Mouse (Mus musculus) heart, embryonic 12.5 days (tissue): ENCODE results near the gene Foxo6. TPM values are rescaled to one million over a fixed set of nuclear protein-coding genes. Genes with fewer than 3 reads are reported as not detected.

ENCODE experiments used
- ATAC-seq: fragments of 200-750 bp; cut with Nextera tagmentation; 2 replicates; pipeline ENCODE4 v1.8.0; 2017; ENCODE audit warnings: moderate TSS enrichment, moderate library complexity; ENCODE audit not compliant: insufficient number of reproducible peaks, low FRiP score
- H3K27ac ChIP-seq: fragments of 300-500 bp; sonication (generic); 2 replicates; pipeline ENCODE4 v1.5.1; 2016; ENCODE audit warnings: mild to moderate bottlenecking, moderate library complexity; ENCODE audit not compliant: poor library complexity, severe bottlenecking
- H3K27me3 ChIP-seq: fragments of 300-500 bp; sonication (generic); replicated peaks from 2 replicates; pipeline ENCODE4 v1.6.1; 2016; ENCODE audit warnings: mild to moderate bottlenecking, moderate library complexity
- H3K36me3 ChIP-seq: fragments of 300-500 bp; sonication (generic); 2 replicates; pipeline ENCODE4 v1.6.1; 2016; ENCODE audit warnings: mild to moderate bottlenecking, moderate library complexity
- H3K4me1 ChIP-seq: fragments of 300-500 bp; sonication (generic); replicated peaks from 2 replicates; pipeline ENCODE4 v1.6.1; 2016; ENCODE audit warnings: mild to moderate bottlenecking
- H3K4me2 ChIP-seq: fragments of 300-500 bp; sonication (generic); 2 replicates; pipeline ENCODE4 v1.6.1; 2016; ENCODE audit warnings: mild to moderate bottlenecking, moderate library complexity
- H3K4me3 ChIP-seq: fragments of 300-500 bp; sonication (generic); 2 replicates; pipeline ENCODE4 v1.5.1; 2016; ENCODE audit warnings: mild to moderate bottlenecking
- H3K9ac ChIP-seq: fragments of 300-500 bp; sonication (generic); 2 replicates; pipeline ENCODE4 v1.6.1; 2016; ENCODE audit warnings: mild to moderate bottlenecking, moderate library complexity
- H3K9me3 ChIP-seq: fragments of 300-500 bp; sonication (generic); replicated peaks from 2 replicates; pipeline ENCODE4 v1.6.1; 2016; ENCODE audit warnings: mild to moderate bottlenecking, moderate library complexity
- WGBS: fragments of 180-500 bp; shearing (Covaris S2); methylation state at CpG from one replicate; pipeline ENCODE4 v1.1.7; 2016; 5-methylcytosine and 5-hydroxymethylcytosine counted together
- polyA plus RNA-seq: library from polyadenylated mRNA; unstranded; fragments of >200 nt; fragmentation: Nextera tagmentation; extraction: Ambion mirVana; gene quantifications from 2 replicates; pipeline ENCODE4 v1.2.1, GENCODE M21; 2016

Foxo6 gene
- polyA plus RNA-seq, 1 experiment from 2014 or later: 0.08 TPM

DNA sequence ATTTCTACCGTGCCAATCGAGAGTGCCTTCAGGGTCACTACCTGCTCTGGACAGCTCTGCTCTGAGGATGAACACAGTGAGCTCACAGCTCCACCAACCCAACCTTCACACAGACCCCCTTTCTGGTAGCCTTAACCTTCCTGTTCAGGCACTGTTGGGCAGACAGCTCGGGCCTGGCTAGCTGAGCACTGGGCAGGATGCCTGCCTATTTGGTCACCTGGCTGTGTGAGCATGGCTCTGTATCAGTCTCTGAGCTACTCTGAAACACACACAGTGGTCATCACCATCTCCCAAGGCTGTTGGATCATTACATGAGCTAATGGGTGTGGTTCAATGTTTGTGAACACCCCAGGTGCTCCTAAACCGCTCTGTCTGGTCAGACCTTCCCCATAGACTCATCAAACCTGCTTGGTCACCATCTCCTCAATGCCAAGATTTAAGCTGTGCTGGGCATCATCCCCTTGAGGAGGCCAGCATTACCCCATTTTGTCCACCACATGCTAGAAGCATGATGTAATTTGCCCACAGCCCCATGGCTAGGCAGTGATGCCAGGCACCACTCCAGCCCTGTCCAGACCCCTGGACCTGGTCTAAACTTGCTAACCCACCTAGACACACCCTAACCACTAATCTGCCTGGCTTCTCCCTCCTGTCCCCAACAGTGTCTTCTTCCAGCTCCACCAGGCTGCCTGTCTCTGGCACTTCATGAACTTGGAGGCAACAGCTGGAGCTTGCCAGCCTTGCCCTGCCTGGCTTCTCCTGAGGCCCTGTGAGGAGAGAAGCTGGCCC lies 16.8 kb downstream of the Foxo6 start:
- no peak overlapping the region for H3K9ac ChIP-seq
- 78% methylated on average over 4 of the region's 4 CpGs for whole genome bisulfite sequencing
- no peaks in the 10 kb centered on the region for H3K9me3 ChIP-seq
- ATAC-seq: no peak
- no peak overlapping the region for H3K4me3 ChIP-seq
- no peaks in the 10 kb centered on the region for H3K36me3 ChIP-seq
- H3K27me3 ChIP-seq: peaks cover 100% of the 10 kb centered on the region
- no peak overlapping the region for H3K27ac ChIP-seq
- peaks cover 34% of the 10 kb centered on the region for H3K4me1 ChIP-seq
- H3K4me2 ChIP-seq: no peak overlapping the region

DNA sequence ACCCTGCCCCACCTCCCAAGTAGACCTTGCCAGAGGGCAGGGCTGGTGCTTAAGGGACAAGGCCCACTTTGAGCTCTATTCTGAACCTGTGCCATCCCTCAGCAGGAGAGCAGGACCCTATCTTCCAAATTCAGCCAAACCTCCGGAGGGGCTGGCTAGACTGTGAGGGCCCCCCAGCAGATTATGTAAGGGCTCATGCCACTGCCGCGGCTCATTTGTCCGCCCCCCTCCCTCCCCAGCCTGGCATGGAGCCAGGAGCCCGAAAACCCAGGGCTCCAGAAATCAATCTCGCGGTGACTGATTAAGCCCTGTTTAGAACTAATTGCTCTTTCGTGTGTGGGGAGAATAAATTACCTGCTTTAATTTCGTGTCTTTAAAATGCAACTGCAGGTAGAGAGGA lies 17.7 kb downstream of the Foxo6 start:
- Histone ChIP-seq H3K4me3 (no peak overlapping the region), H3K27ac (no peak overlapping the region), H3K4me1 (peaks cover 34% of the 10 kb centered on the region), H3K36me3 (no peaks in the 10 kb centered on the region), H3K9ac (no peak overlapping the region), H3K27me3 (peaks cover 99% of the 10 kb centered on the region), H3K4me2 (no peak overlapping the region), H3K9me3 (no peaks in the 10 kb centered on the region)
- no peak for ATAC-seq
- 23% methylated on average over 9 of the region's 9 CpGs for WGBS

DNA sequence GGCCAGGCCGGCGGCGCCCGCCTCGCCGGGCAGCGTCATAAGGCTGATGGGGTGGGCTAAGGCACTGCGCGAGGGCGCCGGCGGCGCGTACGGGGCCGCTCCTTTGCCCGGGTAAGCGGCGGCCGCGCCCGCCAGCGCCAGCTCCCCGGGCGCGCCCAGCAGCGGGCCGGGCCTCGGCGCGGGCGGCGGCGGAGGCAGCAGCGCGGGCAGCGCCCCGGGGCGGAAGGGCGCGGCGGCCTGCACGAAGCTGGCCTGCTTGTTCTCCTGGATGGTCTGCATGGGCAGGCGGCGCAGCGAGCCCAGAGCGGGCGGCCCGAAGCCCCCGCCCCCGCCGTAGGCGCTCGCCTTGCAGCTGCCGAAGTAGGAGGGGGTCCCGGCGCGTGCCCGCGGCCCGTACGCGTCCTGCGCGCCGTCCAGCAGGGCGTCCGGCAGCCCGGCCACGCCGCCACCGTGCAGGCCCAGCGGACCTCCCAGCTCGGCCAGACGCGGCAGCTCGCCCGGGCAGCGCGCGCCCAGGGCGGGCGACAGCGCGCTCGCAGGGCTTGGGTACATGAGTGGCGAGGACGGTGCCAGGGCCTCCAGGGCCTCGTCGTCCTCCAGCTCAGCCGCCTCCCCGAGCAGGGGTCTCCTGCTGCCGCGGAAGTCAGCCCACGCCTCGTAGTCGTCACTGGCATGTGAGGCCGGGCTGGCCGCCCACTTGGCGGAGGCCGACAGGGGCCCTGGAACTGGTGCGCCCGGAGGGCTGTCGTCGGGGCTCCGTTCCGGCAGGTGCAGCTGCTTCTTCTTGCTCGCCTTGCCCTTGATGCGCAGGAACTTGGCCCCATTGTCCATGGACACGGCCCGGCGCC lies 18.7 kb downstream of the Foxo6 start:
- Histone ChIP-seq H3K9me3 (no peaks in the 10 kb centered on the region), H3K27ac (no peak overlapping the region), H3K36me3 (no peaks in the 10 kb centered on the region), H3K4me3 (peak overlapping the region; percentile 55), H3K27me3 (peaks cover 99% of the 10 kb centered on the region), H3K4me1 (peaks cover 38% of the 10 kb centered on the region), H3K4me2 (peak overlapping the region; percentile 93), H3K9ac (peak overlapping the region; percentile 73)
- WGBS: 2% methylated on average over 104 of the region's 112 CpGs
- no peak for ATAC-seq

DNA sequence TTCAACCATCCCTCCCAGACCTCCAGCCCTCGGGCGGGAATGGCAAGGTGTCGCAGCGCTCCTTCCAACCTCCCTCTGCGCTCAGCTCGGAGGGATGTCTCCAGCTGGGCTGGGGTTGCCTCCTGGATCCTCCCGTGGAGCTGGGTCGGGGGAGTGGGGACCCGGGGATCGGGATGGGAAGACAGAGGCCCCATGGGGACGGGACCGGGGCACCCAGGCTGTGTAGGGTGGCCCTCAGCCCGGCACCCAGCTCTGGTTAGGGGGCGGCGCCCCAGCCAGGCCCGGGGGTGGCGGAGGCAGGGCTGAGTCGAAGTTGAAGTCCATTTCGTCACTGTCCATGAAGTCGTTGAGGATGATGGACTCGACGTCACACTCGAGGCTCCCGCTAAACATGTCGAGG lies 19.5 kb downstream of the Foxo6 start:
- Histone ChIP-seq H3K36me3 (no peaks in the 10 kb centered on the region), H3K27me3 (peaks cover 98% of the 10 kb centered on the region), H3K4me1 (peaks cover 40% of the 10 kb centered on the region), H3K9me3 (no peaks in the 10 kb centered on the region), H3K9ac (peak overlapping the region; percentile 73; the same call in 1 of the 2 replicates), H3K4me3 (peak overlapping the region; percentile 55), H3K4me2 (peak overlapping the region; percentile 93), H3K27ac (no peak overlapping the region)
- no peak for ATAC-seq
- WGBS: 8% methylated on average over 25 of the region's 25 CpGs

DNA sequence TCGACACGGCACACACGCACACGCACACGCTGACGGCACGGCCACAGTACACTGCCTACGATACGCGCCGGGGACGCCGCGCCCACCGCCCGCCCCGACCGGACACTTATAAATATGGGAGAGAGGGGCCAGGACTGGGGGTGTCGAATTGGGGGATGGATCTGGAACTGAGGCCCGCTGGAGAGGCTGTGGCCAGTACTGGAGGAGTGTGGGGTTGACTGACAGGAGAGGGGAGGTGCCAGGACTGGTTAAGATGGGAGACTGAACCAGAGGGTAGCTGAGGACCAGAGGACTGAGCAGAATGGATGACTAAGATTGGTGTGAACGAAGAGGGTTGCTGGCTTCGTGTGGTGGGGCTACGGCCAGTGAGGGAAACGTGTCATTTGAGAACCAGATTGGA lies 20.0 kb downstream of the Foxo6 start:
- Histone ChIP-seq H3K4me2 (peak overlapping the region; percentile 93), H3K27ac (no peak overlapping the region), H3K9ac (no peak overlapping the region), H3K36me3 (no peaks in the 10 kb centered on the region), H3K9me3 (no peaks in the 10 kb centered on the region), H3K4me3 (peak overlapping the region; percentile 10), H3K27me3 (peaks cover 98% of the 10 kb centered on the region), H3K4me1 (peaks cover 39% of the 10 kb centered on the region)
- WGBS: 36% methylated on average over 24 of the region's 24 CpGs
- ATAC-seq: no peak

DNA sequence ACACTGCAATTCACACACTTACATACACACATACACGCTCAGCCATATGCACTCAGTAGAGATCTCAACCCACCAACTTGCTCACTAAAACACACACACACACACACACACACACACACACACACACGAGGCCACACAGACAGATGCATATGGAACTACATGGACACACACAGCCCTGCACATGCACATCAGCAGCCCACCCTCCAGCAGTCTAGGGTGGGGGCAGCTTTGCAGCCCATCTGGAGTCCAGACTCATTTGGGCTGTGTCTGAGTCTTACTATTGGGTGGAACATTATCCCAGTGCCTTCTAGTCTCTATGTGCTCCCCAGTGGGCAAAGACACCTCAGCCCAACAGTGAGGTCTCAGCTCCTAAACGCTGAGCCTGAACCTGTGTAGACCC lies 23.0 kb downstream of the Foxo6 start:
- no peak for ATAC-seq
- H3K9ac ChIP-seq: no peak overlapping the region
- H3K27me3 ChIP-seq: peaks cover 98% of the 10 kb centered on the region
- H3K9me3 ChIP-seq: no peaks in the 10 kb centered on the region
- H3K27ac ChIP-seq: no peak overlapping the region
- WGBS: 41% methylated on average over 3 of the region's 3 CpGs
- H3K36me3 ChIP-seq: no peaks in the 10 kb centered on the region
- H3K4me3 ChIP-seq: no peak overlapping the region
- no peak overlapping the region for H3K4me2 ChIP-seq
- H3K4me1 ChIP-seq: peaks cover 21% of the 10 kb centered on the region

DNA sequence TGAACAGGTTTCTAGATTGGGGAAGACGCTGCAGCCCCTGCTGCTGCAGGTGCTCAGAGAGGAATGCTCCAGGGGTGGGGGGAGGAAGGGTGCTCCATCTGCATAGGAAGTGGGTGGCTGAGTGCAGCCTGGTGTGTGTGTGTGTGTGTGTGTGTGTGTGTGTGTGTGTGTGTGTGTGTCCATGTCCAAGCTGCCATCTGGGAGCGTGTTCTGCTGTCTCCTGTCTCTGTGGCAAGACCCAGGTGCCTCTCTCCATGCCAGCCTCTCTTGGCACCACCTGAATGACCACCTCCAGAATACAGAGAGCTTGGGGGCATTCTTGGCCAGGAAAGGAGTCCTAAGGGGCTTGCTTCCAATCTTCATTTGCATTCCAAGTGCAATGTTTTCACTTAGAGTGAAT lies 24.4 kb downstream of the Foxo6 start:
- Histone ChIP-seq H3K9me3 (no peaks in the 10 kb centered on the region), H3K27me3 (peaks cover 98% of the 10 kb centered on the region), H3K4me2 (no peak overlapping the region), H3K4me3 (no peak overlapping the region), H3K36me3 (no peaks in the 10 kb centered on the region), H3K27ac (no peak overlapping the region), H3K9ac (no peak overlapping the region), H3K4me1 (peaks cover 8% of the 10 kb centered on the region)
- ATAC-seq: no peak
- WGBS: 36% methylated on average over 2 of the region's 2 CpGs

DNA sequence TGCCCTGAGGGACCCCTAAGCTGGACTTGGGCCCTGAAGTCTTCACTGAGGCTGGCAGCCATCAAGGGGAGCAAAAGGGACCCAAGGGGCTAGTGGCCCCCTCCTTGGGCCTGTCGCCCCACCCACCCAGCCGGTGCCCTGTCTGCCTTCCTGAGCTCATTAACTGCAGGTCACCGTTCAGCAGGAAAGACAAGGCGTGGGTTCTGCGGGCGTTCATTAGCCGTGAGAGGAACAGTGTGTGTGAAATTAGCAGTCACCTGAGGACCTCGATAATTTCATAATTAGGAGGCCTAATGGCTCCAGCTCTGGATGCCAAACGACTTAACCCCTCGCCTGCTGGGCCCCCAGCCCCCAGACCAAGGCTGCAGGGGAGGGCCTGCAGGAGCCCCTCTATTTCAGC lies 24.9 kb downstream of the Foxo6 start:
- H3K27me3 ChIP-seq: peaks cover 98% of the 10 kb centered on the region
- WGBS: 32% methylated on average over 10 of the region's 10 CpGs

DNA sequence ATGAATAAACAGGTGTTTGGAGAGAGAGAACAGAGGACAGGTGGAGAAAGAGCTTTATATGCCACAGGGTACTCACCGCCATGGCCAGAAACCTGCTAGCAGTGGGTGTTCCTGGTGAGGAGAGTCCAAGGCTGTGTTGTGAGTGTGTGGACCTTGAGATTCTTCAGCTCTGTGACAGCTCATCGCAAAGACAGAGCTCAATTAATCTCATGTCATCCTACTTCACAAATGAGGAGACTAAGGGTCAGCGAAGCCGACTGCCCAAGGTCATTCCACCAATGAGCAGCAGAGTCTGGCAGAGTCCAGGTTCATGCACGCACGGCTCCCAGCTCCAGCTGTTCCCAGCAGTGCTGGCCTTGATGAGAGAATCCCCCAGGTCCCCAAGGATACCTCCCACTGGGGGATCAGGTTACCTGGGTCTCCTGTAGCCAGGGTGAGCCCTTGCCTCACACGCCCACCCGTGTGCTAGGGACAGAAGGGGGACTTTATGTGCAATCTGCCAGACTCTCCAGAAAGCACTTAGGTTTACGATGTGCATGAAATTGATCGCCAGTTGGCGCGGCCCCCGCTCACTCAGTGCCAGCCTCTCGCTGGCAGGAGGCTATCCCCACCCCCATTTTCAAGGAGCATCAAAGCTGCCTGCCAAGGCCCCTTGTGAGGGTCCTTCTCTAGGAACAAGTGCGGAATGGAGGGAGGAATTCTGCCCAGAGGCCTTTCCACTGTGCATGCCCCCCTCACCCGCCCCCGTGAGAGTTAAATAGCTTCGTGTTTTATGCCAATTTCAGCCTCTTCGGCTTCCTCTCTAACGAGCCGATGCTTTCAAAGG lies 27.6 kb downstream of the Foxo6 start:
- ATAC-seq: no peak
- no peaks in the 10 kb centered on the region for H3K9me3 ChIP-seq
- H3K9ac ChIP-seq: no peak overlapping the region
- H3K4me1 ChIP-seq: peaks cover 10% of the 10 kb centered on the region
- no peak overlapping the region for H3K4me3 ChIP-seq
- H3K27me3 ChIP-seq: peaks cover 88% of the 10 kb centered on the region
- 53% methylated on average over 21 of the region's 21 CpGs for WGBS
- no peak overlapping the region for H3K27ac ChIP-seq
- no peak overlapping the region for H3K4me2 ChIP-seq
- H3K36me3 ChIP-seq: no peaks in the 10 kb centered on the region

More for the DNA sequence above, 24.9 kb downstream of the Foxo6 start:
- Histone ChIP-seq H3K27ac (no peak overlapping the region), H3K4me3 (no peak overlapping the region), H3K4me2 (no peak overlapping the region), H3K4me1 (peaks cover 5% of the 10 kb centered on the region), H3K36me3 (no peaks in the 10 kb centered on the region), H3K9ac (no peak overlapping the region), H3K9me3 (no peaks in the 10 kb centered on the region)
- no peak for ATAC-seq

DNA sequence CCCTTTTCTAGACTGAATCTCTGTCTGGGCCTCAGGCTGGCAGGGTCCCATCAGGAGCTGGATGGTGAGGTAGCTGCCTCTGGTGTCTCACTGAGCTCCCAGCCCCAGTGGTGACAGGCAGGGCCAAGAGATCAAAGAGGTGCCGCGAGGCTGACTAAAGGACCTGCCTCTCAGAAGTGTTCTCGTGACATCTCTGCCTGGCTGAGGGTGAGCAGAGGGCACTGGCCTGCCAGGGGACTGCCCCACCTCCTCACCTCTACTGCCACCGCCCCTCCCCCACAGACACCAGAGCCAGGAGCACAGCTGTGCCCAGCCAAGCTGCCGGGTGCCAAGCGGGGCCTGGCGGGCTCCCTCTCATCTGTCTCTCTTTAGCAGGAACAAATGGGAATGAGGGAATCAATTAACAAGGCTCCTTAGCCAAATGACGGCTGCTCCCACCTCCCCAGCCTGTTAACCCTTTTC lies 38.3 kb downstream of the Foxo6 start:
- Histone ChIP-seq H3K4me1 (peaks cover 59% of the 10 kb centered on the region), H3K27ac (peak overlapping the region; percentile 74), H3K36me3 (no peaks in the 10 kb centered on the region), H3K4me3 (no peak overlapping the region), H3K9ac (0 out of 2 replicates have a peak overlapping the region, but pooled peaks have one; percentile 26), H3K27me3 (0 out of 2 replicates have a peak, but pooled peaks cover 8% of the 10 kb centered on the region), H3K9me3 (0 out of 2 replicates have a peak, but pooled peaks cover 2% of the 10 kb centered on the region), H3K4me2 (peak overlapping the region; percentile 48)
- WGBS: 4% methylated on average over 8 of the region's 8 CpGs
- ATAC-seq: peak; percentile 74
